Mouse (Mus musculus) MEL (cell line): ENCODE measurements around the gene Siglec1.

Experiments used
- CHD1 ChIP-seq: IDR thresholded peaks from 2 replicates; pipeline ENCODE4 v1.6.1; 2012; ENCODE audit warnings: low read depth, mild to moderate bottlenecking, inconsistent platforms, low read length, improper control_type of control experiment
- CTCF ChIP-seq, 3 experiments: IDR thresholded peaks in 2 of 3; conservative IDR thresholded peaks in 1 of 3; 2 replicates each; pipeline ENCODE4 v1.5.1; 2011 to 2012; ENCODE audit warnings: low read length in 3 of 3, low read depth in 2 of 3, mild to moderate bottlenecking in 2 of 3, improper control_type of control experiment in 1 of 3, inconsistent platforms in 1 of 3, mixed read lengths in 1 of 3, moderate library complexity in 1 of 3; ENCODE audit not compliant: control insufficient read depth in 1 of 3, insufficient read depth in 1 of 3, poor library complexity in 1 of 3, severe bottlenecking in 1 of 3

DNA sequence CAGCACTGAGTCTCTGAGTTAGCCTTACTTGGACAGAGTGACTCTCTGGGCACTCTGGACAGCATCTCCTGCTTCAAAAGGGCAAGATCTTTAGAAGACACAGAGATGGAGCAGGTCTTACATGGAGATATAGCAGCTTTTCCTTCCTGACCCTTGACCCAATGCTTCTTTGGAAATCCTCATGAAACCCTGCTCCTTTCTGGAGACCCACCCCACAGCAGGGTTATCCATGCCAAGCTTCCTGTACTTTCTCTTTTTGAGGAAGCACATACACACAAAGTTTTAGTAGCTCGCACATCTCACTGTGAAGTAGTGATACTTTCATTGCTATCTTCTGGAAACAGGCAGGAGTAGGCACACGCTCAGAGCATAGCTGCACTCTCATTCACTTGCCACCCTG, 61.3 kb downstream of the Siglec1 start:
- TF ChIP-seq CHD1, result no peak
- no peak for TF ChIP-seq CTCF (IDR thresholded peaks at IDR 0.05 in 2 of 3, conservative IDR thresholded peaks at IDR 0.05 in 1 of 3; ENCODE audit: control insufficient read depth in 1 of 3, insufficient read depth in 1 of 3, low read depth in 2 of 3, low read length in 3 of 3, poor library complexity in 1 of 3, severe bottlenecking in 1 of 3)
